Mouse (Mus musculus): ENCODE results near the gene Col4a1. TPM values are rescaled to one million over a fixed set of nuclear protein-coding genes. Genes with fewer than 3 reads are reported as not detected.

The Col4a1 gene
- polyA plus RNA-seq, 1 experiment from 2014 or later: 30.2 TPM

DNA sequence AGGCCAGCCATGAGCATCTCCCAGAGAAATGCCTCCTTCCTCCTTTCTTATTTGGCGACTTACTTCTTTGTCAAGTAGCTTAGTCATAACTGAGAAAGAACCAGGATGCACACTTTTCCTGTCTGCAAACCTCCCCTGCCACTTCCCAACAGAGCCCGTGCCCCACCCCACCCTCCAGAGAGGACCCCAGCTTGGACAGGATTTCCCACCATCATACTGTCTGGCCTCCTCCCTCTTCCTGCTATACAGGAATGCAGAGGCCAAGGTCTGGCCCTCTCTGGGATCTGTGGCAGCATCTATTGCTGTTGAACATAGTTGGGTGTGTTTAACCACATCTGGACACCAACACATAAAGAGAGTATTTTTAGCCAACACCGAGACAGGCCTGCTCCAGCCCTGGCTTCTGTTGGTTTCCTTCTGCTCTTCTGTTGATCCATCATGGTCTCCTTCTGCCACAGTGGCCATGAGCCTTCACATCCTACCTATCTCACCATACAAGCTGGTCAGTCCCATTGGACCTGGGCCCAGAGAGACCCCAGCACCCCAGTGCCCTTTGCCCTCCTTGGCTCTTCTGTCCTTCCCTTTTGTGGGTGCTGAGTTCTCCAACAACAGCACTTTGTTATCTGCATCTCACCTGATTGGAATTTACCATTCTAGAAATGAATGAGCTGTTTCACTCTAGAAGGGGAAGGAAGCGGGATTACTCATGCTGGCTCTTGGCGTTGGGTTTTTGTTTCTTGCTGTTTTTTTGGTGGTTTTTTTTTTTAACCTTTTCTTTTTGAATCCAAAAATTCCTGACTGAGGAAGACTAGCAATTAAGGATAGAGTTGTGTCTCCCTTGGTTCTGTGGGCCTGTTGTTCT is 10.3 kb upstream of the Col4a1 start:
- H3K4me1 ChIP-seq (ENCODE audit: control insufficient read depth, insufficient read depth, low read length): no peaks in the 10 kb centered on the region
- no peak overlapping the region for H3K9ac ChIP-seq (replicated peaks; ENCODE audit: low read depth, low read length)
- no peak overlapping the region for H3K4me2 ChIP-seq (ENCODE audit: low read depth, low read length)
- no peaks in the 10 kb centered on the region; the same call in 1 of the 2 replicates for H3K27me3 ChIP-seq (ENCODE audit: control insufficient read depth, insufficient read depth, low read length)
- no peak overlapping the region for H3K27ac ChIP-seq (ENCODE audit: low read depth, low read length)
- H3K9me3 ChIP-seq (ENCODE audit: control insufficient read depth, low read length): no peaks in the 10 kb centered on the region
- no peak for ATAC-seq (ENCODE audit: low read depth)
- 90% methylated on average over 5 of the region's 5 CpGs for WGBS
- H3K36me3 ChIP-seq (ENCODE audit: control insufficient read depth, insufficient read depth, low read length): no peaks in the 10 kb centered on the region
- H3K4me3 ChIP-seq (ENCODE audit: low read depth, low read length): no peak overlapping the region

DNA sequence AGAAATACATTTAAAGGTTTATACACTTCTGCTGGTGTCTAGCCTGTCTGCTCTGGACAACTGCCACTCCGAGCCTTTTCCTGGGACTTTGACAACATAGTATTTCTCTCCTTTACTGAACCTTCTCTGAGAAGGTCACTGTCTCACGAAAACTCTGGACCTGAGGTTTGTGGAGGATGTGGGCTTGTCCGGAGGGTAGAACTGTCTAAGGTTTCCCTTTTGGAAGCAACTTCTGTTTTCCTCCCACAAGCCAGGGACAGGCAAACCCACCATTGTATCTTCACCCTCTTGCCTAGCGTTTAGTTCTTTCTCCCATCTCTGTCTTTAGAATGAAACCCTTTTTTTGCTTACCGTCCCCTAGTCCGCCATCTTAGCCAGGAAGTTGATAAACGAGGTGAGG is 9.2 kb upstream of the Col4a1 start:
- Histone ChIP-seq H3K27ac (ENCODE audit: low read depth, low read length) (no peak overlapping the region), H3K4me2 (ENCODE audit: low read depth, low read length) (no peak overlapping the region), H3K9ac (replicated peaks; ENCODE audit: low read depth, low read length) (no peak overlapping the region), H3K4me3 (ENCODE audit: low read depth, low read length) (no peak overlapping the region), H3K4me1 (ENCODE audit: control insufficient read depth, insufficient read depth, low read length) (no peaks in the 10 kb centered on the region), H3K27me3 (ENCODE audit: control insufficient read depth, insufficient read depth, low read length) (no peaks in the 10 kb centered on the region; the same call in 1 of the 2 replicates), H3K36me3 (ENCODE audit: control insufficient read depth, insufficient read depth, low read length) (no peaks in the 10 kb centered on the region), H3K9me3 (ENCODE audit: control insufficient read depth, low read length) (no peaks in the 10 kb centered on the region)
- no peak for ATAC-seq (ENCODE audit: low read depth)
- 91% methylated on average over 7 of the region's 7 CpGs for WGBS

- Histone ChIP-seq H3K4me2 (ENCODE audit: low read depth, low read length) (no peak overlapping the region), H3K36me3 (ENCODE audit: control insufficient read depth, insufficient read depth, low read length) (no peaks in the 10 kb centered on the region), H3K9ac (replicated peaks; ENCODE audit: low read depth, low read length) (no peak overlapping the region), H3K4me1 (ENCODE audit: control insufficient read depth, insufficient read depth, low read length) (no peaks in the 10 kb centered on the region), H3K4me3 (ENCODE audit: low read depth, low read length) (no peak overlapping the region), H3K27me3 (ENCODE audit: control insufficient read depth, insufficient read depth, low read length) (peaks cover 7% of the 10 kb centered on the region; the same call in 1 of the 2 replicates), H3K27ac (ENCODE audit: low read depth, low read length) (no peak overlapping the region), H3K9me3 (ENCODE audit: control insufficient read depth, low read length) (no peaks in the 10 kb centered on the region)
- WGBS: 85% methylated on average over 11 of the region's 11 CpGs
- ATAC-seq (ENCODE audit: low read depth): no peak
Measured at GRCm38 (mm10) chr8:11319405-11319804, 6.8 kb upstream of the Col4a1 start.

- no peak overlapping the region for H3K4me2 ChIP-seq (ENCODE audit: low read depth, low read length)
- WGBS: 76% methylated on average over 6 of the region's 6 CpGs
Measured at GRCm38 (mm10) chr8:11316118-11316517, 3.5 kb upstream of the Col4a1 start.

DNA sequence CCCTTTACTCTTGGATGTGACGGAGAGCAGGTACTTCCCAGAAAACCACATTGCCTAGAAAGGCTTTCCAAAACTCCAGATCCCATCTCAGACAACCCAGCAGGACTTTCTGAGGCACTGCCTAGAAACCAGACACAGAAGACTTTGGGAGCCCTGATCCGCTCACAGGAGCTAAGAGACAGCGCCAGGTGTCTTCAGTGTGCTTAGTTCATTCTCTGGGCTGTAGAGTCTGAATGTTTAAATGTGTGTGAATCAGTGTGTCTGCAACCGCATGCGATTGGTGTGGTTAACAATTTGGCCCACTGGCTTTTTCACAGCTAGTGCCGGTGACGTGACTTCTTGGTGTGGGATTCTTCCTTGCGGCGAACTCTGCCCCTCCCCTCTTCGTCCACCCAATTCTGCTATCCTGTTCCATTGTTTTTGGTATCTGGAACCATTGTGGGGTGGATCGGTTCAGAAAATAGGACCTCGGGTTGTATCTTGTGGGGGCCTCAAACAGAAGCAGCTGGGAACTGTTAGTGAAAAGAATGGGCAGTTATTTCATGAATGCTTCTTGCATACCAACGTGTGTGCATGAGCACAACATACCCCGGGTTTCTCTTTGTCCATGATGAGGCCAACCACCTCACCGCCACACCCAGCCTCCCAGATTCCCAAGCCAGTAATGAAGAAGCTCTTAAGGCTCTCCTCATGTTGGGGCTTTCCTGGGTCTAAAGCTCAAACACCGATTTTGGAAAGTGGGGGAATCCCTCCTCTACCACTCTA is 2.7 kb upstream of the Col4a1 start:
- WGBS: 78% methylated on average over 16 of the region's 16 CpGs
- Histone ChIP-seq H3K27me3 (ENCODE audit: control insufficient read depth, insufficient read depth, low read length) (peaks cover 37% of the 10 kb centered on the region), H3K4me2 (ENCODE audit: low read depth, low read length) (no peak overlapping the region; the same call in 1 of the 2 replicates), H3K4me1 (ENCODE audit: control insufficient read depth, insufficient read depth, low read length) (peaks cover 11% of the 10 kb centered on the region), H3K4me3 (ENCODE audit: low read depth, low read length) (no peak overlapping the region), H3K9ac (replicated peaks; ENCODE audit: low read depth, low read length) (no peak overlapping the region), H3K27ac (ENCODE audit: low read depth, low read length) (no peak overlapping the region), H3K36me3 (ENCODE audit: control insufficient read depth, insufficient read depth, low read length) (no peaks in the 10 kb centered on the region), H3K9me3 (ENCODE audit: control insufficient read depth, low read length) (no peaks in the 10 kb centered on the region)
- no peak for ATAC-seq (ENCODE audit: low read depth)

More at GRCm38 (mm10) chr8:11316118-11316517, 3.5 kb upstream of the Col4a1 start:
- Histone ChIP-seq H3K27me3 (ENCODE audit: control insufficient read depth, insufficient read depth, low read length) (peaks cover 37% of the 10 kb centered on the region), H3K36me3 (ENCODE audit: control insufficient read depth, insufficient read depth, low read length) (no peaks in the 10 kb centered on the region), H3K9me3 (ENCODE audit: control insufficient read depth, low read length) (no peaks in the 10 kb centered on the region), H3K4me3 (ENCODE audit: low read depth, low read length) (no peak overlapping the region), H3K9ac (replicated peaks; ENCODE audit: low read depth, low read length) (no peak overlapping the region), H3K27ac (ENCODE audit: low read depth, low read length) (no peak overlapping the region), H3K4me1 (ENCODE audit: control insufficient read depth, insufficient read depth, low read length) (peaks cover 11% of the 10 kb centered on the region)
- no peak for ATAC-seq (ENCODE audit: low read depth)

DNA sequence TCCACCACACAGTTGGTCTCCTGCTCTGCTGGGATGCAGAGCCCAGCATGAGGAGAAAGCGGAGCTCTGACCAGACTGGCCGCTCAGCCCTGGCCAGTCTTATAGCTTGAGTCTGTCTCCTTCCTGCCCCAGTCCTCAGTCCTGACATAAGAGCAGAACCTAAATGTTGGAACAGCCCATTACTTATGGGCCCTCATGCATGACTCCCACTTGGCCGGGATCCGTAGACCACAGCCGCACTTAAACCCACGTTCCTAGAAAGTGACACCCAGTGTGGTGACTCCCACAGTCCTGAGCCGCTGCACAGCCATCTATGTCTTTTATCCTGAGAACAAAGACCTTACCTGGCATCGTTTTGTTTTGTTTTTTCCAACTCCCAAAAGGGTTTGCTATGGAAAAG is 2.0 kb upstream of the Col4a1 start:
- peaks cover 11% of the 10 kb centered on the region for H3K4me1 ChIP-seq (ENCODE audit: control insufficient read depth, insufficient read depth, low read length)
- no peak for ATAC-seq (ENCODE audit: low read depth)
- no peak overlapping the region for H3K27ac ChIP-seq (ENCODE audit: low read depth, low read length)
- WGBS: 84% methylated on average over 8 of the region's 8 CpGs
- no peaks in the 10 kb centered on the region for H3K9me3 ChIP-seq (ENCODE audit: control insufficient read depth, low read length)
- H3K4me2 ChIP-seq (ENCODE audit: low read depth, low read length): peak overlapping the region; percentile 91; the same call in 1 of the 2 replicates
- H3K4me3 ChIP-seq (ENCODE audit: low read depth, low read length): no peak overlapping the region
- H3K9ac ChIP-seq (replicated peaks; ENCODE audit: low read depth, low read length): no peak overlapping the region
- H3K27me3 ChIP-seq (ENCODE audit: control insufficient read depth, insufficient read depth, low read length): peaks cover 37% of the 10 kb centered on the region
- H3K36me3 ChIP-seq (ENCODE audit: control insufficient read depth, insufficient read depth, low read length): no peaks in the 10 kb centered on the region

DNA sequence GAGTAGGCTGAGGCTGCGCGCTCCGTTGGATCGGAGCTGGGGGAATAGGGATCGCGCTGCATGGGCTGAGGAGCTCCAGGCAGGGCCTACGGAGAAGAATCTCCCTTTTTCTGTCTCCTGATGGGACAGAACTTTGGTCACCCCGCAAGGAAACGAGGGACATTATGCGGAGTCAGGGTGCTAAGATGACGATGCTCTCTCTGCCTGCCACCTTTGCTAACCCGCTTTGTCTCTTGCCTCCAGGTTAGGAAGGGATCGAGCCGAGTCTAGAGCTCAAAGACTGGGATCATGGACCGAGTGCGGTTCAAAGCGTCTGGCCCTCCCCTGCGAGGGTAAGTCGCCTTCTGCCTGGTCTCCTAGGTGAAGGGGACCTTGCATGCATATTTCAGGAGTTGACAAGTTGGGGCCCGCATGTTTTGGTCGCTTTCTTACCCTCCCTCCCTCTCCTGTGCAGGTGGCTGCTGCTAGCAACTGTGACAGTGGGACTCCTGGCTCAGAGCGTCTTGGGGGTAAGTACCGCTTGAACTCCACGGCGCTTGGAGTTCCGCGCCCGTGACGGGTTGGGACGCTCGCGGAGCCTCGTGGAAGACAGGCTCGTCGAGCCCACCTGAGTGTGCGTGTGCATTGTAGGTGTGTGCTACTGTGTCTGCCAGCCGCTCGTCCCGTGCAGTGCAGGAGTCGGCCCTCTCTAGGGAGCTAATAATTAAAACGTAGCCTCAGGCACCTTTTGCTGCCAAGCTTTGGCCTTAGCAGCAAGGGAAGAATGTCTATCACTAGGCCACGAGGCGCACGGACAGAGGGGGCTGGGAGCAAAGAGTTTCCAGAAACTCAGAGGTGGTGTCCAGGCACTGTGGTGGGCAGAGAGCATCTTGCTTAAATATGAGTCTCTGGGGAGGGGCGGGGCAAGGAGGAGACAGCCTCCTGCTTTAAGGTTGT is 818 bp upstream of the Col4a1 start:
- Histone ChIP-seq H3K4me2 (ENCODE audit: low read depth, low read length) (peak overlapping the region; percentile 91), H3K27ac (ENCODE audit: low read depth, low read length) (no peak overlapping the region), H3K4me1 (ENCODE audit: control insufficient read depth, insufficient read depth, low read length) (peaks cover 11% of the 10 kb centered on the region), H3K9ac (replicated peaks; ENCODE audit: low read depth, low read length) (peak overlapping the region; percentile 55), H3K4me3 (ENCODE audit: low read depth, low read length) (peak overlapping the region; percentile 55), H3K36me3 (ENCODE audit: control insufficient read depth, insufficient read depth, low read length) (no peaks in the 10 kb centered on the region), H3K27me3 (ENCODE audit: control insufficient read depth, insufficient read depth, low read length) (peaks cover 37% of the 10 kb centered on the region), H3K9me3 (ENCODE audit: control insufficient read depth, low read length) (no peaks in the 10 kb centered on the region)
- ATAC-seq (ENCODE audit: low read depth): peak; percentile 42; the same call in 1 of the 2 replicates
- WGBS: 2% methylated on average over 45 of the region's 45 CpGs

GRCm38 (mm10) chr8:11311681-11312348 is 811 bp downstream of the Col4a1 start:
- Histone ChIP-seq H3K9ac (replicated peaks; ENCODE audit: low read depth, low read length) (peak overlapping the region; percentile 55), H3K4me2 (ENCODE audit: low read depth, low read length) (peak overlapping the region; percentile 91), H3K27me3 (ENCODE audit: control insufficient read depth, insufficient read depth, low read length) (peaks cover 37% of the 10 kb centered on the region), H3K27ac (ENCODE audit: low read depth, low read length) (peak overlapping the region; percentile 34; the same call in 1 of the 2 replicates), H3K36me3 (ENCODE audit: control insufficient read depth, insufficient read depth, low read length) (no peaks in the 10 kb centered on the region), H3K9me3 (ENCODE audit: control insufficient read depth, low read length) (no peaks in the 10 kb centered on the region), H3K4me1 (ENCODE audit: control insufficient read depth, insufficient read depth, low read length) (peaks cover 14% of the 10 kb centered on the region), H3K4me3 (ENCODE audit: low read depth, low read length) (peak overlapping the region; percentile 55)
- 2% methylated on average over 34 of the region's 34 CpGs for WGBS
- ATAC-seq (ENCODE audit: low read depth): peak; percentile 21; the same call in 1 of the 2 replicates
